Mouse (Mus musculus) limb, embryonic 11.5 days (tissue): Measurements from ENCODE around the gene Tex22. TPM values are rescaled to one million over a fixed set of nuclear protein-coding genes. Genes with fewer than 3 reads are reported as not detected.

Source experiments
- ATAC-seq: fragments of 200-750 bp; cut with Nextera tagmentation; 2 replicates; pipeline ENCODE4 v1.8.0; 2017; ENCODE audit warnings: low read depth; ENCODE audit not compliant: insufficient number of reproducible peaks, low FRiP score, low TSS enrichment
- DNase-seq: peaks from one replicate; pipeline ENCODE4 v3.0.0-alpha.2; 2015; ENCODE audit warnings: low spot score
- H3K27ac ChIP-seq: fragments of 300-500 bp; sonication (generic); replicated peaks from 2 replicates; pipeline ENCODE4 v1.5.1; 2014; ENCODE audit warnings: low read depth, mild to moderate bottlenecking, low read length
- H3K27me3 ChIP-seq: fragments of 300-500 bp; sonication (generic); 2 replicates; pipeline ENCODE4 v1.6.1; 2014; ENCODE audit warnings: mild to moderate bottlenecking, low read length, mixed read lengths; ENCODE audit not compliant: control insufficient read depth, insufficient read depth
- H3K36me3 ChIP-seq: fragments of 300-500 bp; sonication (generic); 2 replicates; pipeline ENCODE4 v1.6.1; 2014; ENCODE audit warnings: mild to moderate bottlenecking, low read length, moderate library complexity, mixed read lengths; ENCODE audit not compliant: control insufficient read depth, insufficient read depth
- H3K4me1 ChIP-seq: fragments of 300-500 bp; sonication (generic); 2 replicates; pipeline ENCODE4 v1.6.1; 2014; ENCODE audit warnings: low read length, mixed read lengths; ENCODE audit not compliant: control insufficient read depth, insufficient read depth
- H3K4me2 ChIP-seq: fragments of 300-500 bp; sonication (generic); 2 replicates; pipeline ENCODE4 v1.6.1; 2014; ENCODE audit warnings: low read depth, mild to moderate bottlenecking, moderate library complexity; ENCODE audit not compliant: severe bottlenecking
- H3K4me3 ChIP-seq: fragments of 300-500 bp; sonication (generic); 2 replicates; pipeline ENCODE4 v1.5.1; 2014; ENCODE audit warnings: low read depth, low read length
- H3K9ac ChIP-seq: fragments of 300-500 bp; sonication (generic); 2 replicates; pipeline ENCODE4 v1.6.1; 2014; ENCODE audit warnings: mild to moderate bottlenecking, low read length
- H3K9me3 ChIP-seq: fragments of 300-500 bp; sonication (generic); 2 replicates; pipeline ENCODE4 v1.6.1; 2016; ENCODE audit warnings: low read length; ENCODE audit not compliant: control insufficient read depth
- WGBS: fragments of 180-500 bp; shearing (Covaris S2); extraction: QIAGEN DNeasy Blood & Tissue Kit; methylation state at CpG from one replicate; pipeline ENCODE4 v1.1.7; 2014; 5-methylcytosine and 5-hydroxymethylcytosine counted together
- polyA plus RNA-seq: library from polyadenylated mRNA; unstranded; fragments of >200 nt; fragmentation: Nextera tagmentation; extraction: Ambion mirVana; gene quantifications from 2 replicates; pipeline ENCODE4 v1.2.1, GENCODE M21; 2014

Tex22 gene
- polyA plus RNA-seq, 1 experiment from 2014 or later: 0.21 TPM

DNA sequence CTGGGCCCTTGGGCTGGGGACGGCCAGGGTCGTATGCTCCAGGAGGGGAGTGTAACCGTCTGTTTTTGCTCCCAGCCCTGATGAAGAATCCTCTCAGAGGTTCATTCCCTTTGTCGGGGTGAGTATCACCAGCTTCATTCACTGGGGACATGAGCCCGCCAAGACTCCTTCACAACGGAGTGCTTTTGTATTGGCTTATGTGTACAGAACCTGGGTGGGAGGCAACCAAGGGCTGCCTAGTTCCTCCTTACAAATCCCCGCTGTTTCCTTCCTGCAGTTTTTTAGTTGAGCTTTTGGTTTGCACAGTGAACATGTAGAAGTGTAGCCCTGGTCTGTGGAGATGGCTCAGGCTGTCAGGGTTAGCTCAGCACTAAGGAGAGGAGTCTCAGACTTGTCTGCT lies 6.3 kb upstream of the Tex22 start:
- no peaks in the 10 kb centered on the region for H3K27me3 ChIP-seq
- H3K9me3 ChIP-seq: no peaks in the 10 kb centered on the region
- H3K9ac ChIP-seq: no peak overlapping the region
- WGBS: 91% methylated on average over 7 of the region's 7 CpGs
- DNase-seq (no peak), ATAC-seq (no peak)
- H3K36me3 ChIP-seq: peaks cover 4% of the 10 kb centered on the region; the same call in 1 of the 2 replicates
- H3K4me1 ChIP-seq: no peaks in the 10 kb centered on the region
- H3K4me2 ChIP-seq: no peak overlapping the region
- H3K4me3 ChIP-seq: no peak overlapping the region
- H3K27ac ChIP-seq: no peak overlapping the region

DNA sequence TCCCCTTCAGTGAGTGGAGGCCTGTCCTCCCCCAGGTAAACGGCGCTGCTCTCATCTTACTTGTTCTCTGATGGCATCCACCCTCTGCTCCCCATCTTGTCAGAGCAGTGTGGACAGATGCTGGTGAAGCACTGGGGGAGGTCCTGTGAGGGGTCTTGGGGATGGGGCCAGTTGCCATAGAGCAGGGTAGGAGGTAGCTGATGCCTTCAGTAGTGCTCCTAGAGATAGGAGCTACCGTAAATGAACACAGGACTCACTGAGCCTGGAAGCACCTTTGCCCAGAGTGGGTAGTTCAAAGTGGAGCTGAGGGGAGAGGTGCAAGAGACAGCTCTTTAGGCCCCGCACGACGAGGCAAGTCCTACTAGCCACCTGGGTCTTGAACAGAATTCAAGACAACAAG lies 4.9 kb upstream of the Tex22 start:
- H3K9me3 ChIP-seq: no peaks in the 10 kb centered on the region
- no peak overlapping the region for H3K9ac ChIP-seq
- no peaks in the 10 kb centered on the region for H3K27me3 ChIP-seq
- no peaks in the 10 kb centered on the region for H3K4me1 ChIP-seq
- H3K4me3 ChIP-seq: no peak overlapping the region
- 0 out of 2 replicates have a peak, but pooled peaks cover 3% of the 10 kb centered on the region for H3K36me3 ChIP-seq
- ATAC-seq (no peak), DNase-seq (no peak)
- H3K4me2 ChIP-seq: no peak overlapping the region
- no peak overlapping the region for H3K27ac ChIP-seq
- WGBS: 94% methylated on average over 6 of the region's 6 CpGs

DNA sequence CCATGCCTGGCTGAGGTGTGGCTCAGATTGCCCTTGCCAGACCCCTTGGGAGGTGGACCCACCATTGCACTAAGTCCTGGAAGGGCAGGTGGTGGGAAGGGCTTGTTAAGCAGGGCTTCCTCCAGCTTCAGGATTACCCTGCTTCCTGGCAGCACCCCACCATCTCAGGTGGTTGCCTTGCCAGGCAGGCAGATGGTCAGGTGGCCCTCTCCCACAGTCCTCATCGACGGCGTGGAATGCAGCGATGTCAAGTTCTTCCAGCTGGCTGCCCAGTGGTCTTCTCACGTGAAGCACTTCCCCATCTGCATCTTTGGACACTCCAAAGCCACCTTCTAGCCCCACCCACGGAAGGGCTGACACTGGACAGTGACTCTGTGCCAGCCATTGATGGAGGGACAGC lies 3.0 kb upstream of the Tex22 start:
- Histone ChIP-seq H3K36me3 (0 out of 2 replicates have a peak, but pooled peaks cover 3% of the 10 kb centered on the region), H3K9ac (no peak overlapping the region), H3K9me3 (no peaks in the 10 kb centered on the region), H3K27ac (no peak overlapping the region), H3K4me1 (peaks cover 4% of the 10 kb centered on the region; the same call in 1 of the 2 replicates), H3K4me3 (no peak overlapping the region), H3K4me2 (no peak overlapping the region), H3K27me3 (no peaks in the 10 kb centered on the region)
- DNase-seq (no peak), ATAC-seq (no peak)
- WGBS: 92% methylated on average over 6 of the region's 6 CpGs

GRCm38 (mm10) chr12:113071827-113072226 lies 2.5 kb upstream of the Tex22 start:
- Histone ChIP-seq H3K4me2 (no peak overlapping the region), H3K9me3 (no peaks in the 10 kb centered on the region), H3K27me3 (no peaks in the 10 kb centered on the region), H3K27ac (no peak overlapping the region), H3K4me3 (no peak overlapping the region), H3K9ac (no peak overlapping the region), H3K4me1 (peaks cover 4% of the 10 kb centered on the region; the same call in 1 of the 2 replicates), H3K36me3 (0 out of 2 replicates have a peak, but pooled peaks cover 3% of the 10 kb centered on the region)
- no peak for DNase-seq
- WGBS: 86% methylated on average over 6 of the region's 6 CpGs
- no peak for ATAC-seq

DNA sequence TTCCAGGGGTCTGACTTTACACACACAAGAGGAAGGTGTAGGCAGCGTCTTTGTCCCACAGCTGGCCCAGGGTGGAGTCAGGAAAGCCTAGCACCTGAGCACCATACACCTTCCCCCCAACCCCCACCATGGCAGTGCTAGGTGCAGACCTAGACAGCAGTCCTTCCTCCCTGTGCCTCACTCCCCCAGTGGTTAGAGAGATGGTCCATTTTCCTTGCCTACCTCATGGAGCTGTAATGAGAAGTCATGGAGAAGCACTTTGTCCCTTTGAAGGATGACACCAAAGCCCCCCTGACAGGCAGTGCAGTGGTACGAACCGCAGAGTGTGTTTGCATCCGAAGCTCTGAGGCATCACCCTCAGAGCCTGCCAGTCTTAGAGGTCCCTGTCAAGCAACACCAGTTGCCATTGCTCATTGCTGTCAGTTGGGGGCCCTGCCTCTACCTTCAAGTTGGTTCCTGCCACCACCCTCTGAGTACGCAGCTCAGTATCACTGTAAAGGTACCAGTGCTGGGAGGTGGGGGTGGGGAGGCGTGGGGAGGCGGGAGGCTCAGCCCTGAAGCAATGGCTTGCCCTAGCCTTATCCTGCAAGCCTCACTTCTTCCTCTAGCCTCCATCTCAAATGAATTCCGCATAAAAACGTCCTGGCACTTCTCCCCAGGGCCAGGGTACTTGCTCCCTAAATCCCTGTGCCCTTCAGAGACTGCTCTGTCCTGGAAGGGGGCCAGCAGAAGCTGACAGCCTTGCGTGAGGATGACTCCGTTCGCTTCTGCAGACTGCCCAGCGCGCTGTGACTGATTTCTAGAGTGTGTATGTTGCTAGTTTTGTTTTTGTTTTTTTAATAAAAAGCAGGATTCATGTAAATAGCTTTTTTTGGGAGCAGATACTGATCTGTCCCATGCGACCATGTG lies 628 bp upstream of the Tex22 start:
- WGBS: 11% methylated on average over 15 of the region's 15 CpGs
- Histone ChIP-seq H3K27ac (no peak overlapping the region), H3K4me2 (peak overlapping the region; percentile 91), H3K36me3 (0 out of 2 replicates have a peak, but pooled peaks cover 3% of the 10 kb centered on the region), H3K4me1 (peaks cover 4% of the 10 kb centered on the region; the same call in 1 of the 2 replicates), H3K4me3 (peak overlapping the region; percentile 44), H3K27me3 (no peaks in the 10 kb centered on the region), H3K9ac (peak overlapping the region; percentile 45), H3K9me3 (no peaks in the 10 kb centered on the region)
- peak; percentile 46 for ATAC-seq
- DNase-seq: peak; percentile 38

DNA sequence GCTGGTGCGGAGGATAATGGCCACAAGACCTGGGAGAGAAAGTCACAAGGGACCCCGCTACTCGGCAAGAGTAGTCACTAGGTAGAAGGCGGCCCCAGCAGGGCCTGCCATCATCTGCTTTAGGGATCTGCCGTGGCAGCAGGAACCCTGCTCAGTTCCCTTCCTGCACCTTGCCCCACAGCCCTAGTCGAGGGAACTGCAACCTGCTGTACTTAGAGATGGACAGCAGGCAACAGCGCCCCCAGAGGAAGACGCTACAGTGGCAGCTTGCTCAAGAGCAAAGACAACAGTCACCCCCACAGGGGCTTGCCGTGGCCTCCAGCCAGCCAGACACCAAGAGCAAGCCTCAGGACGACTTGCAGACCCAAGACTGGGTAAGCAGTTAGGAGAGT lies 757 bp downstream of the Tex22 start:
- DNase-seq (peak; percentile 91), ATAC-seq (peak; percentile 75)
- peak overlapping the region; percentile 45; the same call in 1 of the 2 replicates for H3K9ac ChIP-seq
- 4% methylated on average over 10 of the region's 10 CpGs for WGBS
- H3K4me1 ChIP-seq: peaks cover 4% of the 10 kb centered on the region; the same call in 1 of the 2 replicates
- H3K27me3 ChIP-seq: no peaks in the 10 kb centered on the region
- H3K9me3 ChIP-seq: no peaks in the 10 kb centered on the region
- H3K4me2 ChIP-seq: peak overlapping the region; percentile 91
- H3K36me3 ChIP-seq: 0 out of 2 replicates have a peak, but pooled peaks cover 3% of the 10 kb centered on the region
- peak overlapping the region; percentile 44 for H3K4me3 ChIP-seq
- H3K27ac ChIP-seq: no peak overlapping the region

DNA sequence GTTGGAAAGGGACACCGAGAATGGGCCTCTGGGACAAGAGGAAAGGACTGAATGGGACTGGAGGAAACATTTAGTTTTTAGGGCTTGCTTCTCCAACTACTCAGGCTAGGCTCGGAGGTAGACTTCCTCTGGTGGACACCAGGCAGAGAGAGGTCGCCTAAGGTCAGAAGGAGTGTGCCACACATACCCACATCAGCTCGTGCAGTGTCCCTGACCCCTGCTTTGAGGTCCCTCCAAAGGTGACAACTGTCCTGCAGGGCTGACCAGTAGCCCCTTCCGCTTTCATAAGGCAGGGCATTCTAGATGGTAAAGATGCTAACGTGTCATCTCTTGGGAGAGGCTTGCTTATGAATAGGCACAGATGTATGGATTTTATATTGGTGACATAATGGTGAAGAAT lies 1.2 kb downstream of the Tex22 start:
- 60% methylated on average over 6 of the region's 6 CpGs for WGBS
- ATAC-seq (no peak), DNase-seq (no peak)
- H3K4me1 ChIP-seq: peaks cover 4% of the 10 kb centered on the region; the same call in 1 of the 2 replicates
- no peak overlapping the region for H3K27ac ChIP-seq
- H3K9me3 ChIP-seq: no peaks in the 10 kb centered on the region
- H3K27me3 ChIP-seq: no peaks in the 10 kb centered on the region
- H3K4me3 ChIP-seq: no peak overlapping the region
- 0 out of 2 replicates have a peak overlapping the region, but pooled peaks have one; percentile 91 for H3K4me2 ChIP-seq
- H3K9ac ChIP-seq: no peak overlapping the region
- 0 out of 2 replicates have a peak, but pooled peaks cover 2% of the 10 kb centered on the region for H3K36me3 ChIP-seq

GRCm38 (mm10) chr12:113087276-113087675 lies 13.0 kb downstream of the Tex22 start:
- Histone ChIP-seq H3K4me3 (no peak overlapping the region), H3K9ac (no peak overlapping the region), H3K4me2 (no peak overlapping the region), H3K36me3 (no peaks in the 10 kb centered on the region), H3K4me1 (no peaks in the 10 kb centered on the region), H3K9me3 (no peaks in the 10 kb centered on the region), H3K27ac (no peak overlapping the region), H3K27me3 (0 out of 2 replicates have a peak, but pooled peaks cover 2% of the 10 kb centered on the region)
- ATAC-seq: no peak
- WGBS: 67% methylated on average over 3 of the region's 3 CpGs
- DNase-seq: no peak
